8 mouse cellular contexts compared by ENCODE assay signal in genomic region chr14:20347991-20348541, GRCm38 (mm10). TPM values are rescaled to one million over a fixed set of nuclear protein-coding genes. Genes with fewer than 3 reads are reported as not detected.
DNase-seq lines count a peak whose midpoint lies in the region; ATAC-seq and TF ChIP-seq lines count a peak whose summit lies in the region.

Gene Ecd, minus strand, starts transcription at chr14:20348121.
Gene Fam149b, plus strand, starts transcription at chr14:20348162.

- peak; percentile 98 for ATAC-seq in embryonic facial prominence, embryonic 15.5 days (ENCODE audit: insufficient number of reproducible peaks, low FRiP score, low TSS enrichment, low read depth)
- peak; percentile 100 for ATAC-seq in limb, embryonic 14.5 days (ENCODE audit: low FRiP score, low read depth)
- ATAC-seq in midbrain, postnatal 0 days (ENCODE audit: low FRiP score): peak; percentile 99

- DNase-seq in 416B (ENCODE audit: low read depth): peak; percentile 98
- DNase-seq in heart, adult 8-10 months (ENCODE audit: low spot score): peak; percentile 96
- peak; percentile 96 for DNase-seq in kidney, adult 9 months
- peak; percentile 95 for DNase-seq in limb, embryonic 14.5 days (ENCODE audit: low spot score)
- peak; percentile 98 for DNase-seq in midbrain, postnatal 0 days (ENCODE audit: low spot score)
- peak; percentile 85 to 90 for DNase-seq in spleen, postnatal 14 days (ENCODE audit: low spot score in 2 of 2)

- 1% methylated on average over 42 of the region's 42 CpGs for WGBS in bone marrow, adult 2 months
- under 1% methylated on average over 42 of the region's 42 CpGs for WGBS in embryonic facial prominence, embryonic 15.5 days
- WGBS in limb, embryonic 14.5 days: under 1% methylated on average over 35 of the region's 42 CpGs
- WGBS in midbrain, postnatal 0 days: 1% methylated on average over 40 of the region's 42 CpGs

- H3K9ac ChIP-seq in embryonic facial prominence, embryonic 15.5 days: peak within 1 kb of the TSS; percentile 97
- H3K9ac ChIP-seq in limb, embryonic 14.5 days (ENCODE audit: low read depth, low read length, severe bottlenecking): peak within 1 kb of the TSS; percentile 92
- H3K9ac ChIP-seq in midbrain, postnatal 0 days (replicated peaks; ENCODE audit: low read length, poor library complexity, severe bottlenecking): peak within 1 kb of the TSS; percentile 96

- peak within 1 kb of the TSS; percentile 82 for H3K27ac ChIP-seq in bone marrow, adult 2 months (ENCODE audit: control insufficient read depth, insufficient read depth, low read depth, low read length, poor library complexity)
- peak within 1 kb of the TSS; percentile 94 for H3K27ac ChIP-seq in embryonic facial prominence, embryonic 15.5 days (replicated peaks)
- peak within 1 kb of the TSS; percentile 85 for H3K27ac ChIP-seq in limb, embryonic 14.5 days (replicated peaks; ENCODE audit: low read depth, low read length)
- peak within 1 kb of the TSS; percentile 91 for H3K27ac ChIP-seq in midbrain, postnatal 0 days (ENCODE audit: low read depth, low read length)

- peaks cover 34% of the 10 kb centered on the region for H3K36me3 ChIP-seq in embryonic facial prominence, embryonic 15.5 days
- H3K36me3 ChIP-seq in limb, embryonic 14.5 days (ENCODE audit: control insufficient read depth, insufficient read depth, low read length): peaks cover 39% of the 10 kb centered on the region
- peaks cover 7% of the 10 kb centered on the region for H3K36me3 ChIP-seq in midbrain, postnatal 0 days (ENCODE audit: insufficient read depth, low read length)

- peak within 1 kb of the TSS; percentile 69 for H3K4me2 ChIP-seq in embryonic facial prominence, embryonic 15.5 days (replicated peaks)
- peak within 1 kb of the TSS; percentile 74 for H3K4me2 ChIP-seq in limb, embryonic 14.5 days (replicated peaks; ENCODE audit: low read depth, low read length, severe bottlenecking)
- peak within 1 kb of the TSS; percentile 55 for H3K4me2 ChIP-seq in midbrain, postnatal 0 days (ENCODE audit: low read depth, low read length, poor library complexity, severe bottlenecking)

- TF ChIP-seq CTCF in bone marrow, adult 2 months (IDR thresholded peaks at IDR 0.05; ENCODE audit: control insufficient read depth, insufficient read depth, low read length): peak; percentile 47; the same call in 1 of the 2 replicates
- TF ChIP-seq CTCF in midbrain, postnatal 0 days (IDR thresholded peaks at IDR 0.05): peak; percentile 48

- TF ChIP-seq POLR2A in bone marrow, adult 2 months (IDR thresholded peaks at IDR 0.05; ENCODE audit: borderline replicate concordance, control insufficient read depth, low read depth, low read length): peak; percentile 65
- TF ChIP-seq POLR2A in limb, embryonic 14.5 days (IDR thresholded peaks at IDR 0.05; ENCODE audit: borderline replicate concordance, extremely low read depth, insufficient read depth, insufficient read length): peak; percentile 54; the same call in 1 of the 2 replicates

- H3K9me3 ChIP-seq in embryonic facial prominence, embryonic 15.5 days (replicated peaks): no peaks in the 10 kb centered on the region
- H3K9me3 ChIP-seq in limb, embryonic 14.5 days (ENCODE audit: control insufficient read depth, low read length): no peaks in the 10 kb centered on the region
- no peaks in the 10 kb centered on the region for H3K9me3 ChIP-seq in midbrain, postnatal 0 days (ENCODE audit: low read length)

- no peaks in the 10 kb centered on the region for H3K27me3 ChIP-seq in embryonic facial prominence, embryonic 15.5 days
- no peaks in the 10 kb centered on the region for H3K27me3 ChIP-seq in limb, embryonic 14.5 days (ENCODE audit: control insufficient read depth, insufficient read depth, low read length)
- no peaks in the 10 kb centered on the region for H3K27me3 ChIP-seq in midbrain, postnatal 0 days (ENCODE audit: insufficient read depth, low read length)

- H3K4me3 ChIP-seq in bone marrow, adult 2 months (replicated peaks; ENCODE audit: control insufficient read depth, low read depth, low read length): peak within 1 kb of the TSS; percentile 92
- H3K4me3 ChIP-seq in embryonic facial prominence, embryonic 15.5 days (replicated peaks): peak within 1 kb of the TSS; percentile 83
- peak within 1 kb of the TSS; percentile 76 for H3K4me3 ChIP-seq in limb, embryonic 14.5 days (replicated peaks; ENCODE audit: low read length)
- H3K4me3 ChIP-seq in midbrain, postnatal 0 days (ENCODE audit: low read depth, low read length): peak within 1 kb of the TSS; percentile 85

- no peaks in the 10 kb centered on the region for H3K4me1 ChIP-seq in bone marrow, adult 2 months (ENCODE audit: control insufficient read depth, insufficient read depth, low read length)
- peaks cover 19% of the 10 kb centered on the region for H3K4me1 ChIP-seq in embryonic facial prominence, embryonic 15.5 days
- 0 out of 2 replicates have a peak, but pooled peaks cover 6% of the 10 kb centered on the region for H3K4me1 ChIP-seq in limb, embryonic 14.5 days (ENCODE audit: control insufficient read depth, insufficient read depth, low read length)
- H3K4me1 ChIP-seq in midbrain, postnatal 0 days (ENCODE audit: insufficient read depth, low read length): 0 out of 2 replicates have a peak, but pooled peaks cover 3% of the 10 kb centered on the region

RNA-seq across cellular contexts. Expression of gene Ecd, which starts in this region (rescaled TPM):
- 11.1 and 18.7 TPM in 2 replicates for polyA plus RNA-seq in bone marrow, adult 2 months (2011; ENCODE audit: insufficient read depth, insufficient read length, low replicate concordance, missing spikeins)
- polyA plus RNA-seq in embryonic facial prominence, embryonic 15.5 days (2015; fragmentation: Nextera tagmentation; extraction: Ambion mirVana): 47.3 and 54.4 TPM in 2 replicates
- 10 to 100 TPM; 38.3 to 42.0 (median 39.9) TPM for total RNA-seq in heart, adult 8-10 months (2022)
- 30.6 and 31.0 TPM in 2 replicates for polyA plus RNA-seq in limb, embryonic 14.5 days (2012; rRNA removed)
- 46.4 and 52.4 TPM in 2 replicates for polyA plus RNA-seq in limb, embryonic 14.5 days (2014; fragmentation: Nextera tagmentation; extraction: Ambion mirVana)
- 39.6 and 42.6 TPM in 2 replicates for total RNA-seq in midbrain, postnatal 0 days (2014; rRNA removed)
- 36.3 TPM in 2 replicates for polyA plus RNA-seq in midbrain, postnatal 0 days (2015; fragmentation: Nextera tagmentation; extraction: Ambion mirVana)

RNA-seq across cellular contexts. Expression of gene Fam149b, which starts in this region (rescaled TPM):
- 6.9 and 16.8 TPM in 2 replicates for polyA plus RNA-seq in bone marrow, adult 2 months (2011; ENCODE audit: insufficient read depth, insufficient read length, low replicate concordance, missing spikeins)
- polyA plus RNA-seq in embryonic facial prominence, embryonic 15.5 days (2015; fragmentation: Nextera tagmentation; extraction: Ambion mirVana): 36.0 and 36.9 TPM in 2 replicates
- total RNA-seq in heart, adult 8-10 months (2022): 10 to 100 TPM; 30.1 to 32.7 (median 30.5) TPM
- polyA plus RNA-seq in limb, embryonic 14.5 days (2012; rRNA removed): 49.3 and 53.5 TPM in 2 replicates
- 38.9 and 45.5 TPM in 2 replicates for polyA plus RNA-seq in limb, embryonic 14.5 days (2014; fragmentation: Nextera tagmentation; extraction: Ambion mirVana)
- 61.5 and 70.3 TPM in 2 replicates for total RNA-seq in midbrain, postnatal 0 days (2014; rRNA removed)
- polyA plus RNA-seq in midbrain, postnatal 0 days (2015; fragmentation: Nextera tagmentation; extraction: Ambion mirVana): 24.4 and 25.4 TPM in 2 replicates

Comparison
In these comparisons a context has a peak if more than half of its experiments do, and no peak if none do; other contexts are left out.
1. Peak in every context shown above with its lines: DNase-seq, ATAC-seq, H3K4me3 ChIP-seq and H3K27ac ChIP-seq.